ENCODE assay signal across 17 mouse cellular contexts in the genomic region with DNA sequence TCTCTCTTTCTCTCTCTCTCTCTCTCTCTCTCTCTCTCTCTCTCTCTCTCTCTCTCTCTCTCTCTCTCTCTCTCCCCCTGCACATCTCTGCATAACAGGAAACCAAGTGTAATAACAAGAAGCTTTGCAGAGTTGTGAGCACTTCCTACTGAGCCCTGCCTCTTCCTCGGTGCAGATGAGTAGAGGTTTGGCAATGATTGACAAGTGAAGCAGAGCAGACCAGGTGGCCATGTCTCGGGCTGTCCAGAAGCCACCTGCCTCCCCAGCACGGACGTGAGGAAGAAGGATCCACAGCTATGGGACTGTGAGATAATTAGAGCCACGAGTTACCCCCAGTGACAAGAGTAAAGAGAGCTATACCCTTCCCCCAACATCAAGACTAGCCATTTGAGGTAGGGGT. TPM values are rescaled to one million over a fixed set of nuclear protein-coding genes. Genes with fewer than 3 reads are reported as not detected.
A peak's percentile ranks its signal among the peaks of the same experiment; 100 is the strongest.
DNase-seq lines count a peak whose midpoint lies in the region; ATAC-seq and TF ChIP-seq lines count a peak whose summit lies in the region.
"Had no signal": no experiment of that assay in that cellular context is flagged by ENCODE, and none has a peak within 500 bp of the region (broad histone marks: within the 10 kb centered on the region; RNA-seq: fewer than 3 reads in every experiment).

No protein-coding gene starts in this region.

- H3K4me1 ChIP-seq in kidney, embryonic 16.5 days (ENCODE audit: insufficient read depth, low read length): no peaks in the 10 kb centered on the region
- no peaks in the 10 kb centered on the region for H3K4me1 ChIP-seq in hindbrain, embryonic 14.5 days (replicated peaks; ENCODE audit: control insufficient read depth, insufficient read depth, low read length)
- no peaks in the 10 kb centered on the region for H3K4me1 ChIP-seq in midbrain, postnatal 0 days (ENCODE audit: insufficient read depth, low read length)
- H3K4me1 ChIP-seq: hindbrain, embryonic 12.5 days; limb, embryonic 15.5 days; neural tube, embryonic 12.5 days had no signal

- no peak overlapping the region for H3K4me2 ChIP-seq in kidney, embryonic 16.5 days (replicated peaks; ENCODE audit: low read depth, low read length)
- no peak overlapping the region for H3K4me2 ChIP-seq in hindbrain, embryonic 14.5 days (replicated peaks)
- no peak overlapping the region for H3K4me2 ChIP-seq in midbrain, postnatal 0 days (ENCODE audit: low read depth, low read length, poor library complexity, severe bottlenecking)
- H3K4me2 ChIP-seq: hindbrain, embryonic 12.5 days; limb, embryonic 15.5 days; lung, embryonic 14.5 days; midbrain, embryonic 13.5 days; neural tube, embryonic 12.5 days had no signal

- H3K9me3 ChIP-seq in kidney, embryonic 16.5 days (ENCODE audit: low read length): no peaks in the 10 kb centered on the region
- H3K9me3 ChIP-seq in hindbrain, embryonic 14.5 days (ENCODE audit: control insufficient read depth, low read length): no peaks in the 10 kb centered on the region
- H3K9me3 ChIP-seq in midbrain, postnatal 0 days (ENCODE audit: low read length): no peaks in the 10 kb centered on the region
- H3K9me3 ChIP-seq: hindbrain, embryonic 12.5 days; limb, embryonic 15.5 days; midbrain, embryonic 13.5 days; neural tube, embryonic 12.5 days had no signal

- no peaks in the 10 kb centered on the region for H3K27me3 ChIP-seq in kidney, embryonic 16.5 days (ENCODE audit: insufficient read depth, low read length)
- H3K27me3 ChIP-seq in hindbrain, embryonic 14.5 days (ENCODE audit: control insufficient read depth, insufficient read depth, low read length): no peaks in the 10 kb centered on the region
- H3K27me3 ChIP-seq in midbrain, postnatal 0 days (ENCODE audit: insufficient read depth, low read length): no peaks in the 10 kb centered on the region
- H3K27me3 ChIP-seq: hindbrain, embryonic 12.5 days; limb, embryonic 15.5 days; midbrain, embryonic 13.5 days; neural tube, embryonic 12.5 days had no signal

- no peak overlapping the region for H3K27ac ChIP-seq in kidney, embryonic 16.5 days (ENCODE audit: low read length)
- H3K27ac ChIP-seq in hindbrain, embryonic 14.5 days: no peak overlapping the region
- no peak overlapping the region for H3K27ac ChIP-seq in midbrain, postnatal 0 days (ENCODE audit: low read depth, low read length)
- H3K27ac ChIP-seq: hindbrain, embryonic 12.5 days; limb, embryonic 15.5 days; midbrain, embryonic 13.5 days; neural tube, embryonic 12.5 days had no signal

- 64% methylated on average over 5 of the region's 5 CpGs for WGBS in kidney, embryonic 16.5 days
- WGBS in hindbrain, embryonic 14.5 days: 68% methylated on average over 5 of the region's 5 CpGs
- WGBS in midbrain, postnatal 0 days: 71% methylated on average over 5 of the region's 5 CpGs

- no peak for DNase-seq in kidney, postnatal 14 days
- peak; percentile 84 for DNase-seq in CD4-positive helper T cell, adult 2 months (ENCODE audit: low read depth, low spot score)
- DNase-seq in thymus, postnatal 10 days (ENCODE audit: low spot score in 2 of 2): peak; percentile 21 to 29
- no peak for DNase-seq in layer of hippocampus, postnatal 36 days
- DNase-seq in hindbrain, embryonic 14.5 days (ENCODE audit: low spot score): no peak
- DNase-seq in midbrain, postnatal 0 days (ENCODE audit: low spot score): no peak
- DNase-seq: cerebellum, adult 9-10 months; gastrocnemius, postnatal 25 days; kidney, adult 11 months; lung, embryonic 14.5 days had no signal

- no peaks in the 10 kb centered on the region for H3K36me3 ChIP-seq in kidney, embryonic 16.5 days (ENCODE audit: insufficient read depth, low read length)
- H3K36me3 ChIP-seq in hindbrain, embryonic 14.5 days (replicated peaks; ENCODE audit: control insufficient read depth, insufficient read depth): no peaks in the 10 kb centered on the region
- H3K36me3 ChIP-seq in midbrain, postnatal 0 days (ENCODE audit: insufficient read depth, low read length): no peaks in the 10 kb centered on the region
- H3K36me3 ChIP-seq: hindbrain, embryonic 12.5 days; limb, embryonic 15.5 days; midbrain, embryonic 13.5 days; neural tube, embryonic 12.5 days had no signal

- TF ChIP-seq CTCF in midbrain, postnatal 0 days (IDR thresholded peaks at IDR 0.05): no peak

- ATAC-seq in kidney, embryonic 16.5 days (ENCODE audit: low FRiP score, low TSS enrichment): 0 out of 2 replicates have a peak, but pooled peaks have one; percentile 27
- ATAC-seq in inflammation-experienced regulatory T-cells, adult 6 months: peak; percentile 59
- ATAC-seq in hindbrain, embryonic 14.5 days (ENCODE audit: low FRiP score): no peak
- ATAC-seq in midbrain, postnatal 0 days (ENCODE audit: low FRiP score): no peak
- ATAC-seq: midbrain, embryonic 13.5 days had no signal

- no peak overlapping the region for H3K9ac ChIP-seq in kidney, embryonic 16.5 days (replicated peaks; ENCODE audit: low read length)
- no peak overlapping the region for H3K9ac ChIP-seq in hindbrain, embryonic 14.5 days
- H3K9ac ChIP-seq in midbrain, postnatal 0 days (replicated peaks; ENCODE audit: low read length, poor library complexity, severe bottlenecking): no peak overlapping the region
- H3K9ac ChIP-seq: hindbrain, embryonic 12.5 days; limb, embryonic 15.5 days; lung, embryonic 14.5 days; midbrain, embryonic 13.5 days; neural tube, embryonic 12.5 days had no signal

- H3K4me3 ChIP-seq in kidney, embryonic 16.5 days (ENCODE audit: low read length): no peak overlapping the region
- H3K4me3 ChIP-seq in hindbrain, embryonic 14.5 days (replicated peaks; ENCODE audit: low read length): no peak overlapping the region
- no peak overlapping the region for H3K4me3 ChIP-seq in midbrain, postnatal 0 days (ENCODE audit: low read depth, low read length)
- H3K4me3 ChIP-seq: erythroblast, embryonic 14.5 days; hindbrain, embryonic 12.5 days; limb, embryonic 15.5 days; midbrain, embryonic 13.5 days; neural tube, embryonic 12.5 days had no signal

RNA-seq across cellular contexts. Expression of a gene that starts 29.1 kb away (rescaled TPM):
- polyA plus RNA-seq in kidney, embryonic 16.5 days (2015; fragmentation: Nextera tagmentation; extraction: Ambion mirVana): 5.4 and 6.3 TPM in 2 replicates
- 100 to 1,000 TPM in 2 of 3 experiments, 10 to 100 TPM in 1; 77.8 to 111 (median 105) TPM for polyA plus RNA-seq in inflammation-experienced regulatory T-cells, adult 6 months (2017; shearing (Covaris generic))
- 1 to 10 TPM; 2.7 to 2.9 TPM for total RNA-seq in layer of hippocampus, postnatal 36 days (2021)
- polyA plus RNA-seq in hindbrain, embryonic 14.5 days (2014; fragmentation: Nextera tagmentation; extraction: Ambion mirVana): 2.8 and 3.2 TPM in 2 replicates
- total RNA-seq in midbrain, postnatal 0 days (2014; rRNA removed): 0.93 and 1.4 TPM in 2 replicates
- polyA plus RNA-seq in midbrain, postnatal 0 days (2015; fragmentation: Nextera tagmentation; extraction: Ambion mirVana): 1.2 and 1.8 TPM in 2 replicates
- polyA plus RNA-seq: erythroblast, embryonic 14.5 days had no signal

Comparison
In these comparisons a context has a peak if more than half of its experiments do, and no peak if none do; other contexts are left out.
1. ATAC-seq: peak in kidney, embryonic 16.5 days (single experiment) and inflammation-experienced regulatory T-cells, adult 6 months (single experiment); none in hindbrain, embryonic 14.5 days (single experiment) and midbrain, postnatal 0 days (single experiment).
2. DNase-seq: peak in CD4-positive helper T cell, adult 2 months (single experiment) and thymus, postnatal 10 days (2 of 2); none in kidney, postnatal 14 days (single experiment), layer of hippocampus, postnatal 36 days (0 of 2), hindbrain, embryonic 14.5 days (single experiment) and midbrain, postnatal 0 days (single experiment).
3. RNA of a gene that starts 29.1 kb away (polyA plus RNA-seq): 77.8 to 111 TPM in inflammation-experienced regulatory T-cells, adult 6 months; 5.4 to 6.3 TPM in kidney, embryonic 16.5 days, 2.8 to 3.2 TPM in hindbrain, embryonic 14.5 days and 1.2 to 1.8 TPM in midbrain, postnatal 0 days; every median in the first group is over 10 times any median in the second.